Mouse (Mus musculus) bone marrow, adult 2 months (tissue): ENCODE measurements around the gene Gm11564.

ENCODE experiments used
- CTCF ChIP-seq: fragments of 200-500 bp; IDR thresholded peaks from 2 replicates; pipeline ENCODE4 v1.5.1; 2011; ENCODE audit warnings: low read length, control low read depth; ENCODE audit not compliant: control insufficient read depth, insufficient read depth
- POLR2A ChIP-seq: fragments of 200-500 bp; IDR thresholded peaks from 2 replicates; pipeline ENCODE4 v1.6.1; 2011; ENCODE audit warnings: low read depth, mild to moderate bottlenecking, control low read depth, low read length, borderline replicate concordance; ENCODE audit not compliant: control insufficient read depth

DNA sequence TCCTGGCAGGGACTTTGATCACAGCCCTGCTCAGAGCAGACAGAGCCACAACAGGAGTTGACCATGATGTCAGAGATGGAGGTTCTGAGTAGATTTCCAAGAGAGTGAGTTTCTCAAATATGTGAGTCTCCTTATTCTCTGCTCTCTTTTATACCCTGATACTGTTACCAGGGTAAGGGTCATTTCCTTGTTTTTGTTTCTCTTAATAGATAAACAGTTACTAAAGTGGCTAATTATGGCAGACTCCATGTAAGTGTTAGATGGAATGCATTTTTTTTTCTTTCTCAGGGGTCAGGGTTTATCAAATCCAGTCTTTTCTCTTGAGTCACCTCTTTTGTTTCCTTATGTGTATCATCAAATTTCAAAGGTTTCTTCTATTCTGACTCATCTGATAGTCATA lies 36.0 kb upstream of the Gm11564 start, which contains the start of gene Krtap4-16:
- TF ChIP-seq CTCF (no peak), POLR2A (no peak)
